Mouse (Mus musculus): ENCODE data around the gene Fam135a. TPM values are rescaled to one million over a fixed set of nuclear protein-coding genes. Genes with fewer than 3 reads are reported as not detected.

Fam135a gene
- polyA plus RNA-seq, 1 experiment from 2014 or later = 46.1 TPM

GRCm38 (mm10) chr1:24100870-24101358 lies 773 bp upstream of the Fam135a start:
- H3K4me2 ChIP-seq (replicated peaks) = peak overlapping the region; percentile 56
- peak overlapping the region; percentile 93; the same call in 1 of the 2 replicates for H3K9ac ChIP-seq
- no peaks in the 10 kb centered on the region for H3K27me3 ChIP-seq
- peak overlapping the region; percentile 79; the same call in 1 of the 2 replicates for H3K27ac ChIP-seq
- peak overlapping the region; percentile 90 for H3K4me3 ChIP-seq
- peaks cover 4% of the 10 kb centered on the region for H3K4me1 ChIP-seq
- no peaks in the 10 kb centered on the region for H3K9me3 ChIP-seq (replicated peaks)
- ATAC-seq (ENCODE audit: low FRiP score) = peak; percentile 44; the same call in 1 of the 2 replicates
- no peaks in the 10 kb centered on the region for H3K36me3 ChIP-seq
- WGBS = 53% methylated on average over 6 of the region's 6 CpGs

- Histone ChIP-seq H3K36me3 (no peaks in the 10 kb centered on the region), H3K9ac (peak overlapping the region; percentile 93), H3K4me1 (peaks cover 4% of the 10 kb centered on the region), H3K27ac (peak overlapping the region; percentile 86), H3K9me3 (replicated peaks) (no peaks in the 10 kb centered on the region), H3K4me3 (peak overlapping the region; percentile 90), H3K4me2 (replicated peaks) (peak overlapping the region; percentile 56), H3K27me3 (no peaks in the 10 kb centered on the region)
- ATAC-seq (ENCODE audit: low FRiP score) = no peak; the same call in 1 of the 2 replicates
- under 1% methylated on average over 44 of the region's 44 CpGs for WGBS
Measured at GRCm38 (mm10) chr1:24099541-24099925, 608 bp downstream of the Fam135a start.

- ATAC-seq (ENCODE audit: low FRiP score) = no peak
- no peaks in the 10 kb centered on the region for H3K27me3 ChIP-seq
- H3K27ac ChIP-seq = no peak overlapping the region
- H3K36me3 ChIP-seq = no peaks in the 10 kb centered on the region
- H3K9me3 ChIP-seq (replicated peaks) = no peaks in the 10 kb centered on the region
- H3K4me1 ChIP-seq = peaks cover 4% of the 10 kb centered on the region
- no peak overlapping the region for H3K4me2 ChIP-seq (replicated peaks)
- no peak overlapping the region for H3K9ac ChIP-seq
- no peak overlapping the region for H3K4me3 ChIP-seq
- 44% methylated on average over 8 of the region's 8 CpGs for WGBS
Measured at GRCm38 (mm10) chr1:24097541-24097940, 2.6 kb downstream of the Fam135a start.

- Histone ChIP-seq H3K27ac (no peak overlapping the region), H3K27me3 (no peaks in the 10 kb centered on the region), H3K9me3 (replicated peaks) (no peaks in the 10 kb centered on the region), H3K9ac (no peak overlapping the region), H3K4me3 (no peak overlapping the region), H3K4me1 (no peaks in the 10 kb centered on the region; the same call in 1 of the 2 replicates), H3K36me3 (no peaks in the 10 kb centered on the region), H3K4me2 (replicated peaks) (no peak overlapping the region)
- WGBS = 95% methylated on average over 7 of the region's 7 CpGs
- ATAC-seq (ENCODE audit: low FRiP score) = no peak
Measured at GRCm38 (mm10) chr1:24092414-24092813, 7.7 kb downstream of the Fam135a start.

GRCm38 (mm10) chr1:24090603-24091002 lies 9.5 kb downstream of the Fam135a start:
- H3K4me2 ChIP-seq (replicated peaks) = no peak overlapping the region
- H3K4me3 ChIP-seq = no peak overlapping the region
- ATAC-seq (ENCODE audit: low FRiP score) = no peak
- no peak overlapping the region for H3K9ac ChIP-seq
- H3K27ac ChIP-seq = no peak overlapping the region
- H3K27me3 ChIP-seq = no peaks in the 10 kb centered on the region
- 85% methylated on average over 2 of the region's 2 CpGs for WGBS
- H3K4me1 ChIP-seq = no peaks in the 10 kb centered on the region
- H3K9me3 ChIP-seq (replicated peaks) = no peaks in the 10 kb centered on the region
- H3K36me3 ChIP-seq = no peaks in the 10 kb centered on the region

GRCm38 (mm10) chr1:24090094-24090493 lies 10.0 kb downstream of the Fam135a start:
- WGBS = 84% methylated on average over 5 of the region's 5 CpGs
- Histone ChIP-seq H3K9ac (no peak overlapping the region), H3K36me3 (no peaks in the 10 kb centered on the region), H3K27ac (no peak overlapping the region), H3K9me3 (replicated peaks) (no peaks in the 10 kb centered on the region), H3K4me1 (no peaks in the 10 kb centered on the region), H3K4me2 (replicated peaks) (no peak overlapping the region), H3K4me3 (no peak overlapping the region), H3K27me3 (no peaks in the 10 kb centered on the region)
- ATAC-seq (ENCODE audit: low FRiP score) = no peak

- H3K36me3 ChIP-seq = 0 out of 2 replicates have a peak, but pooled peaks cover 3% of the 10 kb centered on the region
- ATAC-seq (ENCODE audit: low FRiP score) = no peak
- H3K27me3 ChIP-seq = no peaks in the 10 kb centered on the region
Measured at GRCm38 (mm10) chr1:24086176-24086575, 14.0 kb downstream of the Fam135a start.

GRCm38 (mm10) chr1:24074396-24074795 lies 25.7 kb downstream of the Fam135a start:
- 56% methylated on average over 2 of the region's 2 CpGs for WGBS
- Histone ChIP-seq H3K4me3 (no peak overlapping the region), H3K4me2 (replicated peaks) (no peak overlapping the region), H3K9me3 (replicated peaks) (no peaks in the 10 kb centered on the region), H3K36me3 (peaks cover 2% of the 10 kb centered on the region; the same call in 1 of the 2 replicates), H3K9ac (no peak overlapping the region), H3K27ac (no peak overlapping the region), H3K4me1 (no peaks in the 10 kb centered on the region), H3K27me3 (no peaks in the 10 kb centered on the region)
- 0 out of 2 replicates have a peak, but pooled peaks have one; percentile 32 for ATAC-seq (ENCODE audit: low FRiP score)

More at GRCm38 (mm10) chr1:24086176-24086575, 14.0 kb downstream of the Fam135a start:
- Histone ChIP-seq H3K4me3 (no peak overlapping the region), H3K4me2 (replicated peaks) (no peak overlapping the region), H3K9ac (no peak overlapping the region), H3K27ac (no peak overlapping the region), H3K4me1 (no peaks in the 10 kb centered on the region), H3K9me3 (replicated peaks) (no peaks in the 10 kb centered on the region)
- WGBS = 91% methylated on average over 3 of the region's 3 CpGs

- no peak overlapping the region for H3K4me2 ChIP-seq (replicated peaks)
- H3K4me1 ChIP-seq = no peaks in the 10 kb centered on the region
- no peak overlapping the region for H3K4me3 ChIP-seq
- no peaks in the 10 kb centered on the region for H3K27me3 ChIP-seq
- no peak overlapping the region for H3K27ac ChIP-seq
- peaks cover 2% of the 10 kb centered on the region; the same call in 1 of the 2 replicates for H3K36me3 ChIP-seq
- no peak overlapping the region for H3K9ac ChIP-seq
- H3K9me3 ChIP-seq (replicated peaks) = no peaks in the 10 kb centered on the region
- ATAC-seq (ENCODE audit: low FRiP score) = no peak
- WGBS = 83% methylated on average over 5 of the region's 5 CpGs
Measured at GRCm38 (mm10) chr1:24073386-24074248, 26.5 kb downstream of the Fam135a start.

GRCm38 (mm10) chr1:24068830-24069229 lies 31.3 kb downstream of the Fam135a start:
- H3K4me2 ChIP-seq (replicated peaks) = no peak overlapping the region
- H3K27me3 ChIP-seq = no peaks in the 10 kb centered on the region
- H3K9ac ChIP-seq = no peak overlapping the region
- no peaks in the 10 kb centered on the region for H3K4me1 ChIP-seq
- H3K27ac ChIP-seq = no peak overlapping the region
- peaks cover 2% of the 10 kb centered on the region; the same call in 1 of the 2 replicates for H3K36me3 ChIP-seq
- H3K9me3 ChIP-seq (replicated peaks) = no peaks in the 10 kb centered on the region
- 95% methylated on average over 7 of the region's 7 CpGs for WGBS
- no peak for ATAC-seq (ENCODE audit: low FRiP score)
- H3K4me3 ChIP-seq = no peak overlapping the region

GRCm38 (mm10) chr1:24066706-24067105 lies 33.4 kb downstream of the Fam135a start:
- Histone ChIP-seq H3K36me3 (no peaks in the 10 kb centered on the region), H3K27ac (no peak overlapping the region), H3K4me2 (replicated peaks) (no peak overlapping the region), H3K4me1 (no peaks in the 10 kb centered on the region), H3K9me3 (replicated peaks) (no peaks in the 10 kb centered on the region), H3K4me3 (no peak overlapping the region), H3K27me3 (no peaks in the 10 kb centered on the region), H3K9ac (no peak overlapping the region)
- WGBS = 95% methylated on average over 4 of the region's 4 CpGs
- no peak for ATAC-seq (ENCODE audit: low FRiP score)

GRCm38 (mm10) chr1:24055706-24056105 lies 44.4 kb downstream of the Fam135a start:
- no peak for ATAC-seq (ENCODE audit: low FRiP score)
- Histone ChIP-seq H3K36me3 (0 out of 2 replicates have a peak, but pooled peaks cover 8% of the 10 kb centered on the region), H3K4me3 (no peak overlapping the region), H3K9me3 (replicated peaks) (no peaks in the 10 kb centered on the region), H3K27ac (no peak overlapping the region), H3K9ac (no peak overlapping the region), H3K27me3 (no peaks in the 10 kb centered on the region), H3K4me1 (no peaks in the 10 kb centered on the region), H3K4me2 (replicated peaks) (no peak overlapping the region)
- 94% methylated on average over 14 of the region's 14 CpGs for WGBS
